Mouse (Mus musculus) olfactory bulb, adult 2 months (tissue): ENCODE data around the gene Gm1604a.
"Not testable (repeated sequence)": the region's sequence is repeated elsewhere in the genome, so short reads cannot be mapped to it uniquely, and the experiment has no call there.

Experiments
- CTCF ChIP-seq: fragments of 200-500 bp; IDR thresholded peaks from 2 replicates; pipeline ENCODE4 v1.5.1; 2012; ENCODE audit warnings: low read depth, mild to moderate bottlenecking, low read length, moderate library complexity; ENCODE audit not compliant: insufficient read depth
- POLR2A ChIP-seq: fragments of 200-500 bp; IDR thresholded peaks from 2 replicates; pipeline ENCODE4 v1.6.1; 2012; ENCODE audit warnings: mild to moderate bottlenecking, low read depth, low read length, moderate library complexity; ENCODE audit not compliant: insufficient read depth

DNA sequence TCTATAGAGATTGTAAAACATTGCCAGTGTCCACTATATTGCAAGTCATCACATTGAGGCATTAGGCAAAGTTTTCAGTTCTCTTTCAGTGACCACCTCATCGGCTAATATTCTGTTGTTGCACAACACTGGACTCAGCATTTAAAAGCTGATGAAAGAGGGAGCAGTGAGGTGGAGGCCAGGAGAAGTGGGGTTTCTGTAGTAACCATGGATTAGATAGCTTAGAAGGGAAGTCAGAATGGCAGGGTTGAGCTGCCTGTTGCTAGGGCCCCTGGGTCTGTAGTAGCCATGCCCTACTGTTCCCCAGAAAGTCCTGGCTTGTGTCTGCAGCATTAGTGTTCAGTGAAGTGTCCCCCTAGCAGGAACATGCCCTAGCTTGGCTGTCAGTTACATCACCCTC is 39.2 kb upstream of the Gm1604a start:
- TF ChIP-seq CTCF, POLR2A: not testable (repeated sequence)
